Comparison of ENCODE assay signal across 22 mouse cellular contexts in the genomic region with DNA sequence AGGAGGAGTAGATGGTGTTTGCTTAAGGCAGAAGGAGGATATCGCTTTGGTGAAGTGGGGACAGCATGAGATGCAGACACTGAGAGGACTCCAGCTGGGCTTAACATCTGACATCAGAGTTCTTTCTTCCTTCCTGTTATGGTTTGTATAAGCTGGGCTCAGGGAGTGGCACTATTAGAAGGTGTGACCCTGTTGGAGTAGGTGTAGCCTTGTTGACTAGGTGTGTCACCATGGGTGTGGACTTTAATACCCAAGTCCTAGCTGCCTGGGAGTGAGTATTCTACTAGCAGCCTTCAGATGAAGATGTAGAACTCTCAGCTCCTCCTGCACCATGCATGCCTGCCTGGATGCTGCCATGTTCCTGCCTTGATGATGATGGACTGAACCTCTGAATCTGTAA.
"Had no signal": no experiment of that assay in that cellular context is flagged by ENCODE, and none has a peak within 500 bp of the region (broad histone marks: within the 10 kb centered on the region; RNA-seq: fewer than 3 reads in every experiment).

No protein-coding gene starts in this region.

- H3K4me3 ChIP-seq: heart, embryonic 10.5 days; heart, embryonic 12.5 days; hindbrain, embryonic 10.5 days; hindbrain, embryonic 12.5 days; limb, embryonic 13.5 days; limb, embryonic 15.5 days; liver, embryonic 12.5 days had no signal

- H3K36me3 ChIP-seq: hindbrain, embryonic 10.5 days; limb, embryonic 13.5 days; limb, embryonic 15.5 days; liver, embryonic 12.5 days had no signal

- H3K9me3 ChIP-seq: heart, embryonic 10.5 days; heart, embryonic 12.5 days; hindbrain, embryonic 10.5 days; hindbrain, embryonic 12.5 days; limb, embryonic 13.5 days; limb, embryonic 15.5 days; liver, embryonic 12.5 days had no signal

- H3K9ac ChIP-seq: heart, embryonic 12.5 days; hindbrain, embryonic 12.5 days; hindbrain, embryonic 14.5 days; limb, embryonic 13.5 days; limb, embryonic 15.5 days; liver, embryonic 12.5 days; liver, embryonic 14.5 days had no signal

- H3K27me3 ChIP-seq: heart, embryonic 12.5 days; hindbrain, embryonic 12.5 days; limb, embryonic 13.5 days; limb, embryonic 15.5 days; liver, embryonic 12.5 days had no signal

- H3K27ac ChIP-seq: heart, embryonic 10.5 days; hindbrain, embryonic 10.5 days; hindbrain, embryonic 12.5 days; hindbrain, embryonic 14.5 days; limb, embryonic 13.5 days; limb, embryonic 15.5 days; liver, embryonic 12.5 days; liver, embryonic 14.5 days had no signal

- DNase-seq: gastrocnemius, postnatal 14 days; gastrocnemius, postnatal 36 days; heart, adult 18-20 months; heart, postnatal 10 days; heart, postnatal 4 days; kidney, adult 18-20 months; kidney, adult 8-10 months; kidney, postnatal 10 days; kidney, postnatal 36 days; layer of hippocampus, adult 9-11 months; layer of hippocampus, postnatal 36 days; left cerebral cortex, postnatal 4 days had no signal

- ATAC-seq: hindbrain, embryonic 16.5 days; liver, embryonic 12.5 days had no signal

- H3K4me2 ChIP-seq: heart, embryonic 12.5 days; hindbrain, embryonic 12.5 days; hindbrain, embryonic 14.5 days; limb, embryonic 13.5 days; limb, embryonic 15.5 days; liver, embryonic 12.5 days had no signal

- H3K4me1 ChIP-seq: hindbrain, embryonic 12.5 days; limb, embryonic 13.5 days; limb, embryonic 15.5 days; liver, embryonic 12.5 days had no signal
